Mouse (Mus musculus): Measurements from ENCODE around the gene Mndal. TPM values are rescaled to one million over a fixed set of nuclear protein-coding genes. Genes with fewer than 3 reads are reported as not detected.
"Not testable (repeated sequence)": the region's sequence is repeated elsewhere in the genome, so short reads cannot be mapped to it uniquely, and the experiment has no call there.

The Mndal gene
- polyA plus RNA-seq, 1 experiment from 2014 or later = 4.4 TPM

GRCm38 (mm10) chr1:173809294-173809693, 133.0 kb downstream of the Mndal start:
- H3K9ac ChIP-seq; H3K4me2 ChIP-seq; H3K27ac ChIP-seq; H3K9me3 ChIP-seq (replicated peaks); ATAC-seq (replicated peaks; ENCODE audit: insufficient number of reproducible peaks, insufficient read depth, low FRiP score, low read depth); H3K27me3 ChIP-seq; H3K4me3 ChIP-seq; H3K4me1 ChIP-seq (replicated peaks); H3K36me3 ChIP-seq: not testable (repeated sequence)
- WGBS = 53% methylated on average over 2 of the region's 2 CpGs

- not testable (repeated sequence) for H3K4me1 ChIP-seq (replicated peaks); H3K4me2 ChIP-seq; ATAC-seq (replicated peaks; ENCODE audit: insufficient number of reproducible peaks, insufficient read depth, low FRiP score, low read depth); H3K36me3 ChIP-seq; H3K9me3 ChIP-seq (replicated peaks); H3K27ac ChIP-seq; H3K9ac ChIP-seq; H3K4me3 ChIP-seq; H3K27me3 ChIP-seq
- 67% methylated on average over 2 of the region's 2 CpGs for WGBS
Observed at GRCm38 (mm10) chr1:173802689-173803281, 139.5 kb downstream of the Mndal start.

- WGBS = 49% methylated on average over 3 of the region's 3 CpGs
- H3K4me3 ChIP-seq; H3K9me3 ChIP-seq (replicated peaks); H3K27ac ChIP-seq; H3K27me3 ChIP-seq; ATAC-seq (replicated peaks; ENCODE audit: insufficient number of reproducible peaks, insufficient read depth, low FRiP score, low read depth); H3K36me3 ChIP-seq; H3K9ac ChIP-seq; H3K4me2 ChIP-seq; H3K4me1 ChIP-seq (replicated peaks): not testable (repeated sequence)
Observed at GRCm38 (mm10) chr1:173802207-173802606, 140.1 kb downstream of the Mndal start.

GRCm38 (mm10) chr1:173801791-173802190, 140.5 kb downstream of the Mndal start:
- H3K9me3 ChIP-seq (replicated peaks); H3K4me3 ChIP-seq; H3K36me3 ChIP-seq; H3K27ac ChIP-seq; H3K9ac ChIP-seq; ATAC-seq (replicated peaks; ENCODE audit: insufficient number of reproducible peaks, insufficient read depth, low FRiP score, low read depth); H3K4me1 ChIP-seq (replicated peaks); H3K4me2 ChIP-seq; H3K27me3 ChIP-seq: not testable (repeated sequence)
- WGBS = 80% methylated on average over 2 of the region's 2 CpGs

Other genes with a start within 250 kb of the Mndal start
- gene Ifi207, start 200.7 kb downstream of the Mndal start, polyA plus RNA-seq (2015; fragmentation: Nextera tagmentation; extraction: Ambion mirVana) = 0.68 and 1.3 TPM in 2 replicates
- gene Ifi204, start 175.5 kb downstream of the Mndal start, polyA plus RNA-seq (2015; fragmentation: Nextera tagmentation; extraction: Ambion mirVana) = 1.6 and 7.0 TPM in 2 replicates
- 2.9 and 4.5 TPM in 2 replicates for gene Ifi211, start 29.4 kb downstream of the Mndal start, polyA plus RNA-seq (2015; fragmentation: Nextera tagmentation; extraction: Ambion mirVana)
- gene Ifi203, start 181 bp upstream of the Mndal start, polyA plus RNA-seq (2015; fragmentation: Nextera tagmentation; extraction: Ambion mirVana) = 1.6 and 2.3 TPM in 2 replicates
- 0.08 and 0.18 TPM in 2 replicates for gene Ifi202b, start 40.3 kb upstream of the Mndal start, polyA plus RNA-seq (2015; fragmentation: Nextera tagmentation; extraction: Ambion mirVana)
- gene Ifi205, start 89.3 kb upstream of the Mndal start, polyA plus RNA-seq (2015; fragmentation: Nextera tagmentation; extraction: Ambion mirVana) = 0.77 and 1.2 TPM in 2 replicates
- not detected in 2 replicates for gene Olfr433, start 98.2 kb upstream of the Mndal start, polyA plus RNA-seq (2015; fragmentation: Nextera tagmentation; extraction: Ambion mirVana)
- not detected in 2 replicates for gene Olfr432, start 106.7 kb upstream of the Mndal start, polyA plus RNA-seq (2015; fragmentation: Nextera tagmentation; extraction: Ambion mirVana)
- not detected in 2 replicates for gene Olfr430, start 124.1 kb upstream of the Mndal start, polyA plus RNA-seq (2015; fragmentation: Nextera tagmentation; extraction: Ambion mirVana)
- gene Olfr429, start 141.8 kb upstream of the Mndal start, polyA plus RNA-seq (2015; fragmentation: Nextera tagmentation; extraction: Ambion mirVana) = not detected in 2 replicates
- gene Olfr427, start 154.4 kb upstream of the Mndal start, polyA plus RNA-seq (2015; fragmentation: Nextera tagmentation; extraction: Ambion mirVana) = not detected in 2 replicates
- gene Olfr231, start 178.7 kb upstream of the Mndal start, polyA plus RNA-seq (2015; fragmentation: Nextera tagmentation; extraction: Ambion mirVana) = not detected in 2 replicates
- gene Olfr424, start 189.0 kb upstream of the Mndal start, polyA plus RNA-seq (2015; fragmentation: Nextera tagmentation; extraction: Ambion mirVana) = not detected in 2 replicates
- 0.18 TPM in 1 of 2 replicates, not detected in the other for gene Olfr420, start 213.1 kb upstream of the Mndal start, polyA plus RNA-seq (2015; fragmentation: Nextera tagmentation; extraction: Ambion mirVana)
- 1.7 and 2.2 TPM in 2 replicates for gene Spta1, start 230.3 kb upstream of the Mndal start, polyA plus RNA-seq (2015; fragmentation: Nextera tagmentation; extraction: Ambion mirVana)

All from heart, embryonic 15.5 days (tissue).